Mouse (Mus musculus) splenic B cell, adult 2 months (primary cell): ENCODE measurements around the gene Gadl1.
"Not testable (repeated sequence)": the region's sequence is repeated elsewhere in the genome, so short reads cannot be mapped to it uniquely, and the experiment has no call there.

ENCODE experiments used
- DNase-seq: peaks from one replicate; pipeline ENCODE4 v3.0.0-alpha.2; 2011; ENCODE audit warnings: low read depth, low spot score
- H3K27me3 ChIP-seq: 2 replicates; pipeline ENCODE4 v1.6.1; 2012; ENCODE audit warnings: mild to moderate bottlenecking, low read length, moderate library complexity, mixed read lengths; ENCODE audit not compliant: control insufficient read depth, poor library complexity, insufficient read depth, severe bottlenecking
- H3K36me3 ChIP-seq: 2 replicates; pipeline ENCODE4 v1.6.1; 2012; ENCODE audit warnings: mild to moderate bottlenecking, low read length, moderate library complexity, mixed read lengths; ENCODE audit not compliant: control insufficient read depth, poor library complexity, insufficient read depth, severe bottlenecking

Gadl1 gene

DNA sequence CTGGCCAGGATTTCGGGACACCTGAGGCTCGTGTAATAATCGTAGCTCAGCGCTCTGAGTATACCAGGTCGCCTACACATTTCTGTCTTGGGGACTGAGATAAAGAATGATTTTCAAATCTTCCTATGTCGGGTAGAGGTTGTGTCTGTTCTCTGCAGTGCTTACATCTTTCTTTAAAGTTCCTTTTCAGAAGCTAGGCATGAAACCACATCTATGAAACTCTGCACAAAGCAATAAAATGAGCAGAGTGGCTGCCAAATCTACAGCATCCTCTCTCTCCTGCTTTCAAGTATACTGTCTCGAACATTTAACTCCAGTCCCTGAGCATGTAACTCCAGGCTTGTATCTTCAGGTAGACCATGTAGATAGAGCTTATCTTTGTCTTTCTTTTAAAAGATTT, 109.3 kb downstream of the Gadl1 start:
- Histone ChIP-seq H3K36me3 (no peaks in the 10 kb centered on the region; the same call in 1 of the 2 replicates), H3K27me3 (no peaks in the 10 kb centered on the region)
- no peak for DNase-seq

- Histone ChIP-seq H3K27me3 (no peaks in the 10 kb centered on the region), H3K36me3 (no peaks in the 10 kb centered on the region; the same call in 1 of the 2 replicates)
- DNase-seq, result no peak
Measured at GRCm38 (mm10) chr9:116025371-116025770, 116.1 kb downstream of the Gadl1 start.

GRCm38 (mm10) chr9:116029076-116029475, 119.8 kb downstream of the Gadl1 start:
- DNase-seq, result no peak
- Histone ChIP-seq H3K36me3 (no peaks in the 10 kb centered on the region), H3K27me3 (no peaks in the 10 kb centered on the region)

GRCm38 (mm10) chr9:116032711-116033110, 123.5 kb downstream of the Gadl1 start:
- no peak for DNase-seq
- H3K27me3 ChIP-seq, result no peaks in the 10 kb centered on the region
- no peaks in the 10 kb centered on the region for H3K36me3 ChIP-seq

- Histone ChIP-seq H3K27me3 (no peaks in the 10 kb centered on the region), H3K36me3 (no peaks in the 10 kb centered on the region)
- no peak for DNase-seq
Measured at GRCm38 (mm10) chr9:116038275-116038674, 129.0 kb downstream of the Gadl1 start.

- H3K27me3 ChIP-seq, result no peaks in the 10 kb centered on the region
- no peak for DNase-seq
- no peaks in the 10 kb centered on the region for H3K36me3 ChIP-seq
Measured at GRCm38 (mm10) chr9:116039981-116040380, 130.7 kb downstream of the Gadl1 start.

DNA sequence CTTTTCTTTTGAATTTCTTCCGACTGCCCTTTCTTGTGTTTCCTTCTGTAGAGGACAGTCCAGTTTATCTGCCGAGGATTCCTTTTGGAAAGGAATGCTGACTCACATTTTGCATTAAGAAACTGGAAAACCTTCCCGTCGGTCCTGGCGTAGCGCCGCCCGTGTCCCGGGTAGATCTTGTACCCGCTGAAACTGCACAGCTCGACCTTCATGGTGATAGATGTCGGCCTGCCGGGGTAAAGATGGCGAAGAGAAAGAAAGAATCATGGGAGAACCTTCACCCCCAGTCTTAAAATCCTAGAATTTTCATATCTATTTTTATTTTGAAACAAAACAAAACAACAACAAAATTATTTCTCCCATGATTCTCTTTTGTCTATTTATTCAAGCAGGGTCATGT, 131.6 kb downstream of the Gadl1 start:
- H3K36me3 ChIP-seq, H3K27me3 ChIP-seq, DNase-seq: not testable (repeated sequence)

DNA sequence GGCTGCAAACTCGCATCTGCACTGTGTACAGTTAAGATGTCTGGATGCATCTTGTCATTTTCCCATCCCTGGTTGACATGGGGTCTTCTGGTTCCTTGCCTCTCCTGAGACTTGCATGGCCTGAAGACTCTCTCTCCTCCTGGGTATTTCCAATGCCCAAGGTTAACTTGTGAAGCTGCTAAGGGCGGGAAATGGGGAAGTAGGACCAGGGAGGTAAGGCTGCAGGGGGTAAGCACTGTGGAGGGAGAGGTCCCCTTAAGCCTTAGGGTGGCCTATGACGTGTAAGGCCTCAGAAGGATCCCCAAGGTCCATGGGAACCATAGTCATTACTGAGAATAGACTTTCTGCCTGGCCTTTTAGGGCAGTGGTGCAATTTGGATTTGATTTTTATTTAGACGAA, 132.1 kb downstream of the Gadl1 start:
- H3K36me3 ChIP-seq, result no peaks in the 10 kb centered on the region
- H3K27me3 ChIP-seq, result no peaks in the 10 kb centered on the region
- no peak for DNase-seq

GRCm38 (mm10) chr9:116041787-116042186, 132.5 kb downstream of the Gadl1 start:
- Histone ChIP-seq H3K27me3 (no peaks in the 10 kb centered on the region), H3K36me3 (no peaks in the 10 kb centered on the region)
- DNase-seq, result peak; percentile 70

GRCm38 (mm10) chr9:116049985-116050384, 140.7 kb downstream of the Gadl1 start:
- no peaks in the 10 kb centered on the region for H3K27me3 ChIP-seq
- peak; percentile 49 for DNase-seq
- no peaks in the 10 kb centered on the region for H3K36me3 ChIP-seq

DNA sequence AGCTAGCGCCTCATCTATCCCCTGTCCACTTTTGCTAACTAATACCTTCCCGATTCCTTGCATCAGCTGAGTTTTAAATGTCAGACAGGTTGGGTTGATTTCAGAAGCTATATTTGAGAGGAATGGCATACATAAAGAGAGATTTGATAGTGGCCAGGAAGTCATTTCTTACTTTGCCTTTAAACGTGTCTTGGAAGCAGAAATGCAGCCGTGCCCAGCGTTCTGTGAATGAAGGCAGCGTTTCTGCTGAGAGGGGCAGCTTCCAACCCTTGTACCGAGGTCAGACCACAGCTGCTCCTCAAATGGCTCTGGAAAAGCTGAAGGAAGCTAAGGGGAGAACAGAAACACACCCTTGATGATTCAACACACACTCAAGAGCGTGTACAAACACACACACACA, 144.7 kb downstream of the Gadl1 start:
- no peaks in the 10 kb centered on the region for H3K27me3 ChIP-seq
- H3K36me3 ChIP-seq, result no peaks in the 10 kb centered on the region
- DNase-seq, result no peak

GRCm38 (mm10) chr9:116058475-116058874, 149.2 kb downstream of the Gadl1 start:
- H3K27me3 ChIP-seq, result no peaks in the 10 kb centered on the region
- peak; percentile 36 for DNase-seq
- H3K36me3 ChIP-seq, result no peaks in the 10 kb centered on the region

DNA sequence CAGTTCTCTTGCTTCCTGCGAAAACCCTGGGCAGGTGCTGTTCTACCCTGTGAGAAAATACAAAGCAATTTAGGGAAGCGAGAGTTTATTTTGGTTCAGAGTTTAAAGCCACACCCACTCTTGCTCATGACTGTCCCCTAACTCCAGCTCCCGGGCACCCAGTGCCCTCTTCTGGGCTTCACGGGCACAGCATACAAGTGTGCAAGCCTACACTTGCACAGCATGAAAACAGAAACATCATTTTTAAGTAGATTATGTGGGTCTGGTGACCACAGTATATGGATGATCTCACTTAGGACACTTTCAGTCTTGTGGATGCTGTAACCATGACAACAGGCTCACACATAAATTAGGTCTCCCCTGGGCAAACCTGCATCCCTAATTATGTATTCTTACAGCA, 149.9 kb downstream of the Gadl1 start:
- DNase-seq, result peak; percentile 88
- no peaks in the 10 kb centered on the region for H3K27me3 ChIP-seq
- no peaks in the 10 kb centered on the region for H3K36me3 ChIP-seq

DNA sequence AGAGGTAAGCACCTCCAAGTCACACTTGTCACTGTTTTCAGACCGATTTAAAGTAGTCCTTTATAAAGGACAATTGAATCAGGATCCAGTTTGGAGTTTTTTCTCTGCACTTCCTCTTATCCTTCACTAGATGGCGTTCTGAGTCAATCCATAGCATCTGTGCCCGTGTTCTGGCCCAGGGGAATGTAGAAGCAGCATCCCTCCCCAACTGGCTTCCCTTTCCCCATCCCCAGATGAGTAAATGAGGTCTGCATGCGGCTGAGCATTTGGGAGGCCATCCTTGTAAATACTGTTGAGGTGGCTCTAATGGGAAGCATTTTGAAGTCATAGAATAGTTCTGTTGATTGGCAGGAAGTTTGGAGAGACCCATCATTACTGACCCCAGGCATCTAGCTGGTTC, 151.4 kb downstream of the Gadl1 start:
- no peaks in the 10 kb centered on the region for H3K27me3 ChIP-seq
- peak; percentile 58 for DNase-seq

DNA sequence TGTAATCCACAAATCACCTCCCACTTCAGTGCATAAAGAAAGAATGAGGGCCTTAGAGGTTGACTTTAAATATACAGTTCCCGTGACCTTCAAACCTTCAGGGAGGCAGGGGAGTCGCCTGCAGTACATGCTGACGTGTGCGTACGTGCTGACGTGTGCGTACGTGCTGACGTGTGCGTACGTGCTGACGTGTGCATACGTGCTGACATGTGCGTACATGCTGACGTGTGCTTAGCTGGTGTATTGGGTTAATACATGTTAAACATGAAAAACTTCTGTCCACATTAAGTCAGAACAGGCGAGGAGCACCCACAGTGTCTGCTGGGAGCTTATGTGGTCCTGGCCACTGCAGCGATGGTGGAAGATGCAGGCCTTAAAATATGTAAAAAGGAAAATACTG, 155.5 kb downstream of the Gadl1 start:
- Histone ChIP-seq H3K36me3 (no peaks in the 10 kb centered on the region), H3K27me3 (no peaks in the 10 kb centered on the region)
- no peak for DNase-seq

More for the DNA sequence above, 151.4 kb downstream of the Gadl1 start:
- no peaks in the 10 kb centered on the region for H3K36me3 ChIP-seq

DNA sequence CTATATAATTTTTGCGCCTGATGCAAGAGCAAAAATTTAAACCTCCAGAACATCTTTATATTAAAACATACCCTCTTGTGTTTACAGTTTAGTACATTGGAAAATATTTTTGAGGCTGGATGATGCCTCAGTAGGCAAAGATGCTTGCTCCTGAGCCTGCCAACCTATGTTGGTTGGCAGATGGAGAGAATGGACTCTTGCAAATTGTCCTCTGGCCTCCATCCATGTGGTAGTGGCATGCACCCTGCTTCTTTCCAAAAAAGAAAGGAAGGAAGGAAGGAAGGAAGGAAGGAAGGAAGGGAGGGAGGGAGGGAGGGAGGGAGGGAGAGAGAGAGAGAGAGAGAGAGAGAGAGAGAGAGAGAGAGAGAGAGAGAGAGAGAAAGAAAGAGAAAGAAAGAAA, 162.3 kb downstream of the Gadl1 start:
- not testable (repeated sequence) for DNase-seq, H3K27me3 ChIP-seq, H3K36me3 ChIP-seq
